Mouse (Mus musculus) ES-E14 (cell line): ENCODE data around the gene Ehf. TPM values are rescaled to one million over a fixed set of nuclear protein-coding genes. Genes with fewer than 3 reads are reported as not detected.

ENCODE experiments used
- DNase-seq: peaks from one replicate; pipeline ENCODE4 v3.0.0-alpha.2; 2013; ENCODE audit warnings: low read depth, low spot score
- H3K27ac ChIP-seq: 2 replicates; pipeline ENCODE4 v1.5.1; 2012; ENCODE audit warnings: low read depth, mild to moderate bottlenecking, low read length, moderate library complexity, mixed read lengths; ENCODE audit not compliant: poor library complexity, insufficient read depth, severe bottlenecking
- H3K36me3 ChIP-seq: 2 replicates; pipeline ENCODE4 v1.6.1; 2012; ENCODE audit warnings: mild to moderate bottlenecking, low read length, moderate library complexity, mixed read lengths; ENCODE audit not compliant: control insufficient read depth, poor library complexity, insufficient read depth, severe bottlenecking
- H3K4me1 ChIP-seq, 2 experiments: fragments of 150-350 bp in 1 of 2; sonication (generic) in 1 of 2; 2 replicates each; pipeline ENCODE4 v1.6.1; 2012; ENCODE audit warnings: low read length in 2 of 2, mild to moderate bottlenecking in 1 of 2, mixed read lengths in 1 of 2; ENCODE audit not compliant: control insufficient read depth in 2 of 2, insufficient read depth in 2 of 2, poor library complexity in 1 of 2
- H3K4me3 ChIP-seq, 2 experiments: fragments of 150-350 bp in 1 of 2; sonication (generic) in 1 of 2; 2 replicates each; pipeline ENCODE4 v1.5.1; 2012; ENCODE audit warnings: low read length in 2 of 2, low read depth in 1 of 2, mild to moderate bottlenecking in 1 of 2, mixed read lengths in 1 of 2; ENCODE audit not compliant: insufficient read depth in 1 of 2, poor library complexity in 1 of 2, severe bottlenecking in 1 of 2
- H3K9ac ChIP-seq: 2 replicates; pipeline ENCODE4 v1.6.1; 2012; ENCODE audit warnings: low read depth, mild to moderate bottlenecking, low read length, mixed read lengths; ENCODE audit not compliant: poor library complexity, insufficient read depth, severe bottlenecking
- H3K9me3 ChIP-seq: fragments of 150-350 bp; sonication (generic); 2 replicates; pipeline ENCODE4 v1.6.1; 2012; ENCODE audit warnings: low read depth, mild to moderate bottlenecking, low read length; ENCODE audit not compliant: control insufficient read depth, insufficient read depth
- CHD2 ChIP-seq: IDR thresholded peaks from 2 replicates; pipeline ENCODE4 v1.6.1; 2014; ENCODE audit warnings: mild to moderate bottlenecking, low read depth, low read length, inconsistent platforms
- HCFC1 ChIP-seq: IDR thresholded peaks from 2 replicates; pipeline ENCODE4 v1.6.1; 2012; ENCODE audit warnings: low read length, inconsistent platforms, borderline replicate concordance; ENCODE audit not compliant: insufficient read depth
- MAFK ChIP-seq: IDR thresholded peaks from 2 replicates; pipeline ENCODE4 v1.6.1; 2014; ENCODE audit warnings: mild to moderate bottlenecking, low read depth, low read length, inconsistent platforms; ENCODE audit not compliant: insufficient read depth
- ZC3H11A ChIP-seq: IDR thresholded peaks from 2 replicates; pipeline ENCODE4 v1.6.1; 2012; ENCODE audit warnings: low read depth, mild to moderate bottlenecking, inconsistent platforms, low read length, borderline replicate concordance
- ZNF384 ChIP-seq: IDR thresholded peaks from 2 replicates; pipeline ENCODE4 v1.6.1; 2012; ENCODE audit warnings: low read depth, low read length, inconsistent platforms
- in situ Hi-C, 2 experiments: fragments of 600-800 bp; cut with MboI; formaldehyde crosslinking; loops; one replicate each; pipeline ENCODE4 v1.15.1; 2025; ENCODE audit warnings: low sequenced_read_pairs in 2 of 2, inconsistent platforms in 1 of 2; ENCODE audit not compliant: unreplicated experiment in 2 of 2
- total RNA-seq: library from RNA; depleted of rRNA; stranded (reverse); fragments of 300-350 nt; gene quantifications from 2 replicates; pipeline ENCODE4 v1.2.3, GENCODE M21; 2012

Ehf gene
- total RNA-seq, 1 experiment = 0.27 TPM

DNA sequence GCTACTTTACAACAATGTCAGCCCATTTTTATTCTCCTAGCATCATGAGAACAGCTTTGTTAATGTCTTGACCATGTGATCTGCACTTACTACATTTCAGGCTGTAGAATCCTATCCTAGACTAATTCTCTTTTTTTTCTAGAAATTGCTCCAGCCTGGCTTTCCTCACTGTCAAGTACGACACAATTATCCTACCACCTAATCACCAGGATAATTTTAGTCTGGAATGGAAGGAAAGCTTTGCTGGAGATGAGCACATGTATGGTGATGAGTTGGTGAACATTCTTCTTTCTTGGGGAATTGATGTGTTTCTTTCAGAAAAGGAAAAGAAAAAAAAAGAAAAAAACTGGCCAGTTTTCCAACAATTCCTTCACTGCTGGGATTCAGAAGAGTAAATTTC, 28.8 kb downstream of the Ehf start:
- no peak overlapping the region for H3K9ac ChIP-seq
- no peak overlapping the region for H3K27ac ChIP-seq
- no peaks in the 10 kb centered on the region for H3K4me1 ChIP-seq
- TF ChIP-seq CHD2 (no peak), HCFC1 (no peak), ZC3H11A (no peak)
- H3K9me3 ChIP-seq = no peaks in the 10 kb centered on the region
- in situ Hi-C loops = no loop called here
- no peak for DNase-seq
- no peak overlapping the region for H3K4me3 ChIP-seq
- no peaks in the 10 kb centered on the region for H3K36me3 ChIP-seq

DNA sequence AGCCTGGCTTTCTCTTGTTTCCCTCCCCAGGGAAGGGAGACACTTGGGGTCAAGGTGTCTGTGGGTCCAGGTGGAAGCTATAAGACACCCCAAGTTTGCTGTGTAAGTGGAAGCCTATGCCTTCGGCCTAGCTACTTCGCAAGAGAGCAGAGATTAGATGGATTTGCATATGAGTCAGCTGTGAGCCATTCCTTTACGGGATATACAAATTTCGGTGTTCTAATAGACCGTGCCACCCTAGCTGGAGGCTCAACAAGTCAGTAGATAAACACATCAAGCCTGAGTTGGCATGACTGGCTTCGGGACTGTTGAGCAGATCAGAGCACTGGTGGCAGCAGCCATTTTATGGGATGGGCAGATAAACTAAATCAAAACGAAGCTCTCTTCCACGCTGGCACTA, 31.6 kb downstream of the Ehf start:
- Histone ChIP-seq H3K9ac (no peak overlapping the region), H3K27ac (no peak overlapping the region), H3K4me1 (no peaks in the 10 kb centered on the region), H3K9me3 (no peaks in the 10 kb centered on the region), H3K4me3 (no peak overlapping the region), H3K36me3 (no peaks in the 10 kb centered on the region)
- TF ChIP-seq ZC3H11A (no peak), ZNF384 (no peak)
- in situ Hi-C loops = no loop called here
- DNase-seq = no peak

DNA sequence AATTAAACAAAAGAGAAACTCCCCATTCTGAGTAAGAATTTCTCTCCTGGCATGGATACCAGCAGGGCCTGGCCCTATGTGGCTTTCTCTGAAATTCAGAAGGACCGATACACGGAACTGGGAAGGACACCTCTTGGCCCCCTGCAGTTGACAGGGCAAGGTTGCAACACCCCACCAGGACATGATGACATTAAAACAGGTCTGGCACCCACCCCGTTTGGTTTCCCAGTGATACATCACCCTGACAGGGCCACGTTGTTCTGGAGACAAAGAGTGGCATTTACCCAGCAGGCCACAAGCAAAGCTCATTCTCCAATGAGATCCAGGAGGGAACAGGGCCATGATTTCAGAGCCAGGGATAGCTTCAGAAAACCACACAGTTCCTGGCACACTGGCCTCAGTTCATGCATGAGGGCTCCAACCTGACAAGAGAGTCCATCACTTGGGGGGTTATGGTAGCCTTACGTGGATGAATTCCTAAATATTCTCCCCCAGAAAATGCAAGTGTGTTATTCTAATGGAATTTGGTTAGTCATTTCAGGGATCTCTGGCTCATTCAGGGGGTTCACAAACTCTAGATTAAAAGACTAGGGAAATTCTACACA, 32.4 kb downstream of the Ehf start:
- Histone ChIP-seq H3K9me3 (no peaks in the 10 kb centered on the region), H3K4me3 (no peak overlapping the region), H3K9ac (no peak overlapping the region), H3K27ac (no peak overlapping the region), H3K36me3 (no peaks in the 10 kb centered on the region), H3K4me1 (no peaks in the 10 kb centered on the region)
- DNase-seq = no peak
- no peak for TF ChIP-seq HCFC1
- no peak for TF ChIP-seq CHD2
- no peak for TF ChIP-seq ZC3H11A
- TF ChIP-seq MAFK = no peak
- TF ChIP-seq ZNF384 = no peak
- in situ Hi-C loops = no loop called here

DNA sequence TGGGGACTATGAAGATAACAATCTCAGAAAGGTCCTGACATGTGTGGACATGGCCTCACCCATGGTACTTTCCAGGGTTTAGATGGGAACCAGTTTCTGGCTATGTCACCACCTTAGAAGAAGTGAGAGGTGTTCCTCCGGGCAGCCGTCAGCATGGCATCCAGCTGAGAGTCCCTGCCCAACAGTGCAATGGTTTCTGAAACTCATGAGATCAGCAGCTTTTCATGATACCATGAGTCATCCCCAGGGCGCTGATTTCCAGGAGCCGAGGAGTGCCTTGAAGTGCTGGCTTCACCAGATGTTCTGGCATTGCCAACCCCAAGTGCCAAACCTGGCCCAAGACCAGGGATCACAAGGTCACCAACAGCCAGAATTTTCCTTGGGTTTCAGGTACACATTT, 64.0 kb downstream of the Ehf start:
- no peak overlapping the region for H3K4me3 ChIP-seq
- in situ Hi-C loops = no loop called here

DNA sequence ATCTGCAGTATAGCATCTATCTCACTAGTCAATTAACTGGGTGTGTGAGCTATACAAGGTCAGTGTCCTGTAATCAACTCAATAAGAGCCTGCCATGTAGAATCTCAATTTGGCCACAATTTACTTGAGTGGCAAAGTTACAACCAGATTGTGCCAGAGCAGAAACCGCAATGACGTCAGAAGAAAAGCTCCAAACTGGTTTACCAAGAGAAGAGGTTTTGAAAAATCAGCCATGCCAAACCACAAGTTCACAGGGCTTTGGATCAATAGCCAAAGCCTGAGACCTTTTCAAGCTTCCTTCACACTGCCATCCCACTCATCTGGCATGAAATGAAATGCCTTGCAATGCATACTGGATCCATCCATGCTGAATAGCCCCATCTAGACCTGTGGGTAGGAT, 76.3 kb downstream of the Ehf start:
- TF ChIP-seq CHD2 (no peak), MAFK (no peak), ZNF384 (no peak), HCFC1 (no peak), ZC3H11A (no peak)

More for the DNA sequence above, 64.0 kb downstream of the Ehf start:
- Histone ChIP-seq H3K9me3 (no peaks in the 10 kb centered on the region), H3K36me3 (no peaks in the 10 kb centered on the region), H3K4me1 (no peaks in the 10 kb centered on the region), H3K9ac (no peak overlapping the region), H3K27ac (no peak overlapping the region)
- TF ChIP-seq MAFK (no peak), HCFC1 (no peak), ZC3H11A (no peak), ZNF384 (no peak), CHD2 (no peak)
- no peak for DNase-seq

More for the DNA sequence above, 76.3 kb downstream of the Ehf start:
- Histone ChIP-seq H3K4me3 (no peak overlapping the region), H3K36me3 (no peaks in the 10 kb centered on the region), H3K9ac (no peak overlapping the region), H3K9me3 (no peaks in the 10 kb centered on the region), H3K4me1 (no peaks in the 10 kb centered on the region), H3K27ac (no peak overlapping the region)
- in situ Hi-C loops = no loop called here
- DNase-seq = no peak
